Mouse (Mus musculus): Measurements from ENCODE around the gene Foxo3. TPM values are rescaled to one million over a fixed set of nuclear protein-coding genes. Genes with fewer than 3 reads are reported as not detected.

Foxo3 gene
- polyA plus RNA-seq, 2 experiments: 15.6 to 17.6 TPM

DNA sequence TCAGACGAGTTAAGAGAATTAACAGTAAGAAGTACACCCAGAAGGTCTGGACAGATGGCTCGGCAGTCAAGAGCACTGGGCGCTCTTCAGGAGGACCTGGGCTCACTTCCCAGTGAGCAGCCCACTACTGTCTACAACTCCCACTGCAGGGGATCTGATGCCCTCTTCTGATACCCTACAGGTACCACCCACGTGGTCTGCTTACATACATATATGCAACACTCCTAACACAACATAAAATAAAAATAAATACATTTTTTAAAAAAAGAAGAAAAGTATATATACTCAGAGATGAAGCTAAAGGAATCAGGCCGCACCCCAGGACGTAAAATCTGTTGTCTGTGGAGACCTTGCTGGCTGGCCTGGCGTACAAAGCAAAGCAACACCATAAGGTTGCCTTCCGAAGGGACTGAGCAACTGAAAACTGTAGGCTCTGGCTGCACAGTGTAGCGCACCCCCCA lies 89.6 kb downstream of the Foxo3 start:
- Histone ChIP-seq H3K4me3 (ENCODE audit: insufficient read depth in 1 of 2, low read depth in 2 of 2, low read length in 2 of 2) (no peak overlapping the region), H3K9me3 (ENCODE audit: control insufficient read depth, low read length) (no peaks in the 10 kb centered on the region), H3K4me1 (replicated peaks; ENCODE audit: control insufficient read depth in 2 of 2, insufficient read depth in 2 of 2, low read length in 1 of 2) (peaks cover 11 to 23% of the 10 kb centered on the region in 2 experiments), H3K4me2 (ENCODE audit: low read depth) (no peak overlapping the region), H3K9ac (replicated peaks) (no peak overlapping the region), H3K27me3 (ENCODE audit: control insufficient read depth, insufficient read depth, low read length) (no peaks in the 10 kb centered on the region), H3K27ac (no peak overlapping the region), H3K36me3 (replicated peaks; ENCODE audit: control insufficient read depth, insufficient read depth, low read depth) (peaks cover 72% of the 10 kb centered on the region)
- DNase-seq (ENCODE audit: low read depth in 3 of 3, low spot score in 3 of 3) (no peak), ATAC-seq (ENCODE audit: insufficient read depth) (no peak)
- TF ChIP-seq CTCF (IDR thresholded peaks at IDR 0.05; ENCODE audit: low read depth): no peak
- no peak for TF ChIP-seq EP300 (IDR thresholded peaks at IDR 0.05; ENCODE audit: low read depth)
- 88% methylated on average over 9 of the region's 9 CpGs for WGBS (ENCODE audit: insufficient replicate concordance)

DNA sequence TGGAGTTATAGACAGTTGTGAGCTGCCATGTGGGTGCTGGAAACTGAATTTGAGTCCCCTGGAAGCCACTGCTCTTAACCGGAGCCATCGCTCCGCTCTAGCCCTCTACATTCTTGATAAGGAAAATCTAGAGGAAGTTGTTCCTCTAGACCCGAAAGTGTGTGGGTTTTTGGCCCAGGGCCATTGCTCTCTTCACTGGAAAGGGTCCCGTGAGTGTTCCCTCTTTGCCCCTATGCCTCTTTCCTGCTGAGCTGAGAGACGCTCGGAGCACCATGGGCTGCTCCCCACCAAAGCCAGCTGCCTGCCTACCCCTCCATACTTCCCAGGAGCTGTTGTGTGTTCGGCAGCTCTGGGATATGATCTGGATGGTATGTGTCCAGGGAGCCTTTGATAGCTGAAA lies 96.2 kb downstream of the Foxo3 start:
- TF ChIP-seq CTCF (IDR thresholded peaks at IDR 0.05; ENCODE audit: low read depth) (no peak), EP300 (IDR thresholded peaks at IDR 0.05; ENCODE audit: low read depth) (no peak)
- Histone ChIP-seq H3K27me3 (ENCODE audit: control insufficient read depth, insufficient read depth, low read length) (no peaks in the 10 kb centered on the region), H3K4me3 (ENCODE audit: insufficient read depth in 1 of 2, low read depth in 2 of 2, low read length in 2 of 2) (no peak overlapping the region), H3K36me3 (replicated peaks; ENCODE audit: control insufficient read depth, insufficient read depth, low read depth) (peaks cover 48% of the 10 kb centered on the region), H3K9ac (replicated peaks) (no peak overlapping the region), H3K9me3 (ENCODE audit: control insufficient read depth, low read length) (no peaks in the 10 kb centered on the region), H3K4me1 (replicated peaks; ENCODE audit: control insufficient read depth in 2 of 2, insufficient read depth in 2 of 2, low read length in 1 of 2) (no peaks in the 10 kb centered on the region), H3K27ac (no peak overlapping the region), H3K4me2 (ENCODE audit: low read depth) (no peak overlapping the region)
- DNase-seq (ENCODE audit: low read depth in 3 of 3, low spot score in 3 of 3): no peak
- no peak for ATAC-seq (ENCODE audit: insufficient read depth)
- 72% methylated on average over 8 of the region's 8 CpGs for WGBS (ENCODE audit: insufficient replicate concordance)

DNA sequence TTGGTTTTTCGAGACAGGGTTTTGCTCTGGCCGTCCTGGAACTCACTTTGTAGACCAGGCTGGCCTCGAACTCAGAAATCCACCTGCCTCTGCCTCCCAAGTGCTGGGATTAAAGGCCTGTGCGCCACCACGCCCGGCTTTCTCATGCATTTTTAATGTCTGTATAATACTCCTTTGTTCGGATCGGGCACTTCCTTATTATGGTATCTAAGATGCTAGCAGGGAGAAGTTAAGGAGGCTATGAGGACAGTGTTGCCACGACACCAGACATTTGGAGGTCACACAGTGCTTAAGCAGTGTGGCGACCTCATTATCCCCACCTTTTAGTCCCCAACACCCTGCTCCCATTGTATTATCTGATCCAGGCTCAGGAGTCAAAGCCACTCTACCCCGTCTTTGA lies 97.8 kb downstream of the Foxo3 start:
- WGBS (ENCODE audit: insufficient replicate concordance): 89% methylated on average over 11 of the region's 11 CpGs
- no peaks in the 10 kb centered on the region for H3K4me1 ChIP-seq (replicated peaks; ENCODE audit: control insufficient read depth in 2 of 2, insufficient read depth in 2 of 2, low read length in 1 of 2)
- no peaks in the 10 kb centered on the region for H3K27me3 ChIP-seq (ENCODE audit: control insufficient read depth, insufficient read depth, low read length)

DNA sequence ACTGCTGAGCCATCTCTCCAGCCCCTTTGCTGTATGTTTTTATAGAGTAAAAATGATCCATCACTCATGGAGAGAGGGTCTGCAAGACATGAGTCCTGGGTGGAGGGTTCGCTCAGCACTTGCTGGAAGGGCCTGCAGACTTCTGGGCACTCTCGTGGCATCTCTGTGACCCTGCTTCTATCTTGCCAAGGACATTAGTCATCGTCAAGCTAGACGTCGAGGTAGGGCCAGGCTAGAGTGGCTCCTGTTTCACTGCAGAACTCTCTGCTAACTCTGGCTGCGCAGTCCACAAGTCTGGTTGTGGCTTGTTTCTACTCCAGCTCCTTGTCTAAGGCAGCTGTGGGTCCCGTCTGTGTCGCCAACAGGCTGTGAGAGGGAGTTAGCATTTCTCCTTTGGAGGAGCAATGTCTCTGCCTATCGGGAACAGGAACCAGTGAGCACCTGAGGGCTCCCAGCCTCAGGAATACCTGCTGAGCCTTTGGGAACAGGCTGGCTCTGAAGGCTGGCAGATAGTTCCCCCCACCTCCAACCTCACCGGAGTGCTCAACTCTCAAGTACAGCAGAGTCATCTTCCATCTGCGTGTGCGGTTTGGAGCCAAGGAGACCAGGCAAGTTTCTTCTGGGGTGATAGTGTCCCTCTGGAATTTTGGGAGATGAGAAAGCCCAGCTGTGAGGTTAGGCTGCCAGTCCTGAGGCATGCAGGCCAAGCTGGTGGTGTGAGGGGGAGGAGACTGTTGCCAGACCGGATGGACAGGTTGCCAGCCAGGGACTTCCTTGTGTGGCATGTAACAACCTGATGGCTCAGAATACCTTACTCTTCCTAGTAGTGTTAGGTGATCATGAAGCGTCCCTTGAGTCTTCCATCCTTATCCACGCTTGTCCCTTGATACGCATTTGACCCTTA lies 98.5 kb downstream of the Foxo3 start:
- no peak overlapping the region for H3K4me3 ChIP-seq (ENCODE audit: insufficient read depth in 1 of 2, low read depth in 2 of 2, low read length in 2 of 2)
- H3K36me3 ChIP-seq (replicated peaks; ENCODE audit: control insufficient read depth, insufficient read depth, low read depth): peaks cover 25% of the 10 kb centered on the region
- 86% methylated on average over 16 of the region's 16 CpGs for WGBS (ENCODE audit: insufficient replicate concordance)
- H3K9me3 ChIP-seq (ENCODE audit: control insufficient read depth, low read length): no peaks in the 10 kb centered on the region
- H3K27me3 ChIP-seq (ENCODE audit: control insufficient read depth, insufficient read depth, low read length): no peaks in the 10 kb centered on the region
- no peaks in the 10 kb centered on the region for H3K4me1 ChIP-seq (replicated peaks; ENCODE audit: control insufficient read depth in 2 of 2, insufficient read depth in 2 of 2, low read length in 1 of 2)
- no peak for ATAC-seq (ENCODE audit: insufficient read depth)
- DNase-seq (ENCODE audit: low read depth in 3 of 3, low spot score in 3 of 3): no peak
- H3K9ac ChIP-seq (replicated peaks): no peak overlapping the region
- no peak overlapping the region for H3K4me2 ChIP-seq (ENCODE audit: low read depth)
- no peak overlapping the region for H3K27ac ChIP-seq
- no peak for TF ChIP-seq EP300 (IDR thresholded peaks at IDR 0.05; ENCODE audit: low read depth)
- no peak for TF ChIP-seq CTCF (IDR thresholded peaks at IDR 0.05; ENCODE audit: low read depth)

More for the DNA sequence above, 97.8 kb downstream of the Foxo3 start:
- H3K27ac ChIP-seq: no peak overlapping the region
- ATAC-seq (ENCODE audit: insufficient read depth): no peak
- peaks cover 32% of the 10 kb centered on the region for H3K36me3 ChIP-seq (replicated peaks; ENCODE audit: control insufficient read depth, insufficient read depth, low read depth)
- no peak for TF ChIP-seq EP300 (IDR thresholded peaks at IDR 0.05; ENCODE audit: low read depth)
- no peak for TF ChIP-seq CTCF (IDR thresholded peaks at IDR 0.05; ENCODE audit: low read depth)
- no peak overlapping the region for H3K9ac ChIP-seq (replicated peaks)
- DNase-seq (ENCODE audit: low read depth in 3 of 3, low spot score in 3 of 3): no peak
- H3K4me2 ChIP-seq (ENCODE audit: low read depth): no peak overlapping the region
- H3K4me3 ChIP-seq (ENCODE audit: insufficient read depth in 1 of 2, low read depth in 2 of 2, low read length in 2 of 2): no peak overlapping the region
- no peaks in the 10 kb centered on the region for H3K9me3 ChIP-seq (ENCODE audit: control insufficient read depth, low read length)

DNA sequence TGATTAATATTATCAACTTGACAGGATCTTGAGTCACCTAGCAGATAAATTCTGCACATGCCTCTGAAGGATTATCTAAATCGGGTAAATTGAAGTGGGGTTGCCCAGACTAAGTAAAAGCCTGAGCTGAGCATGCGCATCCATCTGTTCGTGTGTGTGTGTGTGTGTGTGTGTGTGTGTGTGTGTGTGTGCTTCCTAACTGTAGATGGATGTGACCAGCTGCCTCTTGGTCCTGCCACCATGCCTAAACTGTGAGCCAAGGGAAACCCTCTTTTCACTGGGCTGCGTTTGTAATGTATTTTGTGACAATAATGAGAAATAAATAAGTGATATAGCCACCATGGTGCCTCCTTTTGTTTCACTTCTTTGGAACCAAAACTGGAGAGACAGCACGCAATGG lies 102.3 kb downstream of the Foxo3 start:
- Histone ChIP-seq H3K27me3 (ENCODE audit: control insufficient read depth, insufficient read depth, low read length) (no peaks in the 10 kb centered on the region), H3K27ac (no peak overlapping the region), H3K4me1 (replicated peaks; ENCODE audit: control insufficient read depth in 2 of 2, insufficient read depth in 2 of 2, low read length in 1 of 2) (peaks cover 0 to 3% of the 10 kb centered on the region in 2 experiments; a peak in 2 of 4 replicates), H3K4me2 (ENCODE audit: low read depth) (no peak overlapping the region), H3K9me3 (ENCODE audit: control insufficient read depth, low read length) (no peaks in the 10 kb centered on the region), H3K9ac (replicated peaks) (no peak overlapping the region), H3K4me3 (ENCODE audit: insufficient read depth in 1 of 2, low read depth in 2 of 2, low read length in 2 of 2) (no peak overlapping the region), H3K36me3 (replicated peaks; ENCODE audit: control insufficient read depth, insufficient read depth, low read depth) (no peaks in the 10 kb centered on the region; the same call in 1 of the 2 replicates)
- TF ChIP-seq EP300 (IDR thresholded peaks at IDR 0.05; ENCODE audit: low read depth): no peak
- TF ChIP-seq CTCF (IDR thresholded peaks at IDR 0.05; ENCODE audit: low read depth): no peak
- ATAC-seq (ENCODE audit: insufficient read depth): no peak
- WGBS (ENCODE audit: insufficient replicate concordance): 68% methylated on average over 5 of the region's 5 CpGs
- DNase-seq (ENCODE audit: low read depth in 3 of 3, low spot score in 3 of 3): no peak

All from liver, embryonic 14.5 days (tissue).